Mouse (Mus musculus) megakaryocyte, embryonic 14.5 days (primary cell): Measurements from ENCODE around the gene Mrgpre.

Source experiments
- FLI1 ChIP-seq: IDR thresholded peaks from 2 replicates; pipeline ENCODE4 v1.6.1; 2012; ENCODE audit warnings: low read length, inconsistent platforms, mixed read lengths
- GATA1 ChIP-seq: IDR thresholded peaks from 3 replicates; pipeline ENCODE4 v1.6.1; 2012; ENCODE audit warnings: mixed read lengths, low read length, inconsistent platforms, borderline replicate concordance

GRCm38 (mm10) chr7:143740653-143741052 is 43.6 kb downstream of the Mrgpre start:
- TF ChIP-seq GATA1 (no peak), FLI1 (no peak)
